Mouse (Mus musculus): ENCODE results near the gene Phip. TPM values are rescaled to one million over a fixed set of nuclear protein-coding genes. Genes with fewer than 3 reads are reported as not detected.

The Phip gene
- polyA plus RNA-seq, 1 experiment from 2014 or later: 52.4 TPM

DNA sequence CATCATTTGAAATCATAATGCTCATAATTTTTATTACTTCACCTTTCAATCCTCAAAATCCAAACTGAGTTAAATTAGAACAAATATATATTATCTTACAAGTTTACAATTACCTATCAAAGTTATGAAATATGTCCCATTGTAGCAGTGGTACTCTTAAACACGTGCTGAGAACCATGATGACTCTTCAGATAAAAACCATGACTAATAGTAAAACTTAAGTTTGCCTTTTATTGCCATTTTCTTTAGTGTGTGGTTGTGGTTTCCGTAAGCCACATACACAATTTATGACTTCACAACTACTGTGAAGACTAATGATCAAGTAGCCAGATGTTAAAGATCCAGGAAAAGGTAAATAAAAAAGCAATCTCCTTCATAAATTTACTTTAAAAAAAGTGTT lies 14.0 kb downstream of the Phip start:
- Histone ChIP-seq H3K9ac (ENCODE audit: low read length) (no peak overlapping the region), H3K27me3 (ENCODE audit: control insufficient read depth, insufficient read depth, low read length) (no peaks in the 10 kb centered on the region), H3K4me3 (ENCODE audit: control insufficient read depth in 1 of 2, insufficient read depth in 1 of 2, low read depth in 1 of 2, low read length in 2 of 2) (no peak overlapping the region), H3K4me2 (ENCODE audit: low read length) (no peak overlapping the region), H3K36me3 (ENCODE audit: control insufficient read depth, insufficient read depth, low read length) (peaks cover 45% of the 10 kb centered on the region), H3K4me1 (ENCODE audit: control insufficient read depth in 2 of 2, insufficient read depth in 2 of 2, low read length in 2 of 2) (no peaks in the 10 kb centered on the region), H3K27ac (replicated peaks in 1 of 2; ENCODE audit: control insufficient read depth in 1 of 2, insufficient read depth in 1 of 2, low read depth in 2 of 2, low read length in 2 of 2) (no peak overlapping the region), H3K9me3 (ENCODE audit: control insufficient read depth, low read length) (no peaks in the 10 kb centered on the region)
- WGBS: 87% methylated on average over 2 of the region's 2 CpGs
- no peak for ATAC-seq (ENCODE audit: insufficient number of reproducible peaks, insufficient read depth, low FRiP score, low read depth)

DNA sequence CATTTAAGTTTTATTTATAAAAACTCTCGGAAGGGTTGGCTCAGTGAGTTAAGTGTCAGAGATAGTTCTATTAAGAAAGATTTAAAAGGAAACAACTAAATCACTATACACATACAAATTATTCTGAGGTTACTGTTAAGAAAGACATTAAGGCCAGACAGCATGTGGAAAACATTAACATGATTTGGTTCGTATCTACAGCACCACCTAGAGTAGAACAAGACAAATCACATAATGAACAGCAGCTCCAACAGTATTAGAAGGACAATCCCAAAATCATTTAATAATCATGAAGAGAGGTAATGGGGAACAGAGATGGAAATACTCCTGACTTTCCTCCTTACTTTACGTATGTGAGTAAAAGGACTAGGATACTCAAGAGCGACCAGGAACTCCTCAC lies 20.0 kb downstream of the Phip start:
- ATAC-seq (ENCODE audit: insufficient number of reproducible peaks, insufficient read depth, low FRiP score, low read depth): no peak
- Histone ChIP-seq H3K4me2 (ENCODE audit: low read length) (no peak overlapping the region), H3K27ac (replicated peaks in 1 of 2; ENCODE audit: control insufficient read depth in 1 of 2, insufficient read depth in 1 of 2, low read depth in 2 of 2, low read length in 2 of 2) (no peak overlapping the region), H3K4me3 (ENCODE audit: control insufficient read depth in 1 of 2, insufficient read depth in 1 of 2, low read depth in 1 of 2, low read length in 2 of 2) (no peak overlapping the region), H3K9ac (ENCODE audit: low read length) (no peak overlapping the region), H3K9me3 (ENCODE audit: control insufficient read depth, low read length) (no peaks in the 10 kb centered on the region), H3K27me3 (ENCODE audit: control insufficient read depth, insufficient read depth, low read length) (no peaks in the 10 kb centered on the region), H3K36me3 (ENCODE audit: control insufficient read depth, insufficient read depth, low read length) (peaks cover 58% of the 10 kb centered on the region), H3K4me1 (ENCODE audit: control insufficient read depth in 2 of 2, insufficient read depth in 2 of 2, low read length in 2 of 2) (no peaks in the 10 kb centered on the region; a peak in 1 of 4 replicates)
- WGBS: 78% methylated on average over 4 of the region's 4 CpGs

DNA sequence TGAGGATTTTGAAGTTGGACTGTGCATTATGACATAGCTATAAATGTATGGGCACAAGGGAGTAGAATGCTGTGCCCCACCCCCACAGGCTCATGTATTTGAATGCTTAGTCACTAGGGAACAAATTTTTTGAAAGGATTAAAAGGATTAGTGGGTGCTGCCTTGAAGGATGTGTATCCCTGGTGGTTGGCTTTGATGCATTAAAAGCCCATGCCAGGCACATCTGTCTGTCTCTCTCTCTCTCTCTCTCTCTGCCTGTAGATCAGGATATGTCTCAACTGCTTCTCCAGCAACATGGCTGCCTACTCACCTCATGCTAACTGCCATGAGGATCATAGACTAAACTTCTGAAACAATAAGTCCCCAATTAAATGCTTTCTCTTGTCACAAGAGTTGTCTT lies 23.0 kb downstream of the Phip start:
- no peak for ATAC-seq (ENCODE audit: insufficient number of reproducible peaks, insufficient read depth, low FRiP score, low read depth)
- no peak overlapping the region for H3K4me2 ChIP-seq (ENCODE audit: low read length)

DNA sequence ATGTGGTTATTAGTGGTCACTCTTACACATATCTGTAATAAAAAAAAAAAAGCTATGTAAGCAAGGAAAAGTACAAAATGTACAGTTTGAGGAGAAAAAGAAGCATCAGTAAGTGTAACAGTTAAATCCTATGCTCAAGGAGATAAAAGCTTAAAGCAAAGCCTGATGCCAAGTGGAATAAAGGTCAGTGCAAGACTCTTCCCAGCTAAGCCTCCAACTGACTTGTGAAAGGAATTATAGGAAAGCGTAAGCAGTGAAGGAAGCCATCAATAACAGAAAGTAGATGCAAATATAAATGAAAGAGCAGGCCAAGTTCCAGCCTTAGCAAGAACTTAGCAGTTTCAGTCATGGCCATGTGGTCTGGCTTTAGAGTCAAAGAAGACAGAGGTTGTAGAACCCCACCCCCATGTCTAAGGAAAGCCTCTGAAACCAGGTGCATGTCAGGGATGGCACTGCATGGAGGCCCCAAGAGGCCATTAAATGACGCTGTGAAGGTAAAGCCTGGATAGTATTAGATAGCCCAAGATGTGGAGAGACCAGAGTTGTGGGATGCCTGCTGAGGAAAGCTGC lies 23.8 kb downstream of the Phip start:
- no peak overlapping the region for H3K27ac ChIP-seq (replicated peaks in 1 of 2; ENCODE audit: control insufficient read depth in 1 of 2, insufficient read depth in 1 of 2, low read depth in 2 of 2, low read length in 2 of 2)

More for the DNA sequence above, 23.0 kb downstream of the Phip start:
- no peaks in the 10 kb centered on the region for H3K9me3 ChIP-seq (ENCODE audit: control insufficient read depth, low read length)
- H3K4me3 ChIP-seq (ENCODE audit: control insufficient read depth in 1 of 2, insufficient read depth in 1 of 2, low read depth in 1 of 2, low read length in 2 of 2): no peak overlapping the region
- no peaks in the 10 kb centered on the region for H3K27me3 ChIP-seq (ENCODE audit: control insufficient read depth, insufficient read depth, low read length)
- H3K4me1 ChIP-seq (ENCODE audit: control insufficient read depth in 2 of 2, insufficient read depth in 2 of 2, low read length in 2 of 2): no peaks in the 10 kb centered on the region; a peak in 1 of 4 replicates
- peaks cover 47% of the 10 kb centered on the region for H3K36me3 ChIP-seq (ENCODE audit: control insufficient read depth, insufficient read depth, low read length)
- H3K9ac ChIP-seq (ENCODE audit: low read length): no peak overlapping the region
- no peak overlapping the region for H3K27ac ChIP-seq (replicated peaks in 1 of 2; ENCODE audit: control insufficient read depth in 1 of 2, insufficient read depth in 1 of 2, low read depth in 2 of 2, low read length in 2 of 2)

DNA sequence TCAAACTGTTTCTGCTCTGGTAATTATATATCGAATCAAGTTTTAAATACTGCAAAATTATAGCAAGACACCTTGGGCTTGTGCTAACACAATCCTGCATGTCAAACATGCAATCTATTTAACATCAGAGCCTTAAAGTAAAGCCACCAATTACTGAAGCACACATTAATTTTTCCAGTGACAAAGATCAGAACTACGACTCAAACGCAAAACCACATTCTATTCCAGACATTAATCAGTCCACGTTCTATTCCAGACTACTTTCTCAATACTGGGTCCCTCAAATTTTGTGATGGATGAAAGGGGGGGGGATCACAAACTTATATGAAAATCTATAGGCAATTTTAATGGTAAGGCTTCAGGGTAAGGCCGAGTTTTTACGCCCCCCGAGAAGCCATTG lies 68.1 kb downstream of the Phip start:
- H3K9me3 ChIP-seq (ENCODE audit: control insufficient read depth, low read length): no peaks in the 10 kb centered on the region
- WGBS: 93% methylated on average over 7 of the region's 7 CpGs
- no peak overlapping the region for H3K4me2 ChIP-seq (ENCODE audit: low read length)
- no peaks in the 10 kb centered on the region for H3K27me3 ChIP-seq (ENCODE audit: control insufficient read depth, insufficient read depth, low read length)
- H3K4me3 ChIP-seq (ENCODE audit: control insufficient read depth in 1 of 2, insufficient read depth in 1 of 2, low read depth in 1 of 2, low read length in 2 of 2): no peak overlapping the region
- ATAC-seq (ENCODE audit: insufficient number of reproducible peaks, insufficient read depth, low FRiP score, low read depth): no peak
- H3K9ac ChIP-seq (ENCODE audit: low read length): no peak overlapping the region
- no peaks in the 10 kb centered on the region for H3K4me1 ChIP-seq (ENCODE audit: control insufficient read depth in 2 of 2, insufficient read depth in 2 of 2, low read length in 2 of 2)
- no peak overlapping the region for H3K27ac ChIP-seq (replicated peaks in 1 of 2; ENCODE audit: control insufficient read depth in 1 of 2, insufficient read depth in 1 of 2, low read depth in 2 of 2, low read length in 2 of 2)
- H3K36me3 ChIP-seq (ENCODE audit: control insufficient read depth, insufficient read depth, low read length): peaks cover 71% of the 10 kb centered on the region

More for the DNA sequence above, 23.8 kb downstream of the Phip start:
- H3K4me3 ChIP-seq (ENCODE audit: control insufficient read depth in 1 of 2, insufficient read depth in 1 of 2, low read depth in 1 of 2, low read length in 2 of 2): no peak overlapping the region
- H3K4me2 ChIP-seq (ENCODE audit: low read length): no peak overlapping the region
- peaks cover 39% of the 10 kb centered on the region for H3K36me3 ChIP-seq (ENCODE audit: control insufficient read depth, insufficient read depth, low read length)
- no peaks in the 10 kb centered on the region; a peak in 1 of 4 replicates for H3K4me1 ChIP-seq (ENCODE audit: control insufficient read depth in 2 of 2, insufficient read depth in 2 of 2, low read length in 2 of 2)
- no peak for ATAC-seq (ENCODE audit: insufficient number of reproducible peaks, insufficient read depth, low FRiP score, low read depth)
- H3K9me3 ChIP-seq (ENCODE audit: control insufficient read depth, low read length): no peaks in the 10 kb centered on the region
- H3K27me3 ChIP-seq (ENCODE audit: control insufficient read depth, insufficient read depth, low read length): no peaks in the 10 kb centered on the region
- 91% methylated on average over 2 of the region's 2 CpGs for WGBS
- H3K9ac ChIP-seq (ENCODE audit: low read length): no peak overlapping the region

DNA sequence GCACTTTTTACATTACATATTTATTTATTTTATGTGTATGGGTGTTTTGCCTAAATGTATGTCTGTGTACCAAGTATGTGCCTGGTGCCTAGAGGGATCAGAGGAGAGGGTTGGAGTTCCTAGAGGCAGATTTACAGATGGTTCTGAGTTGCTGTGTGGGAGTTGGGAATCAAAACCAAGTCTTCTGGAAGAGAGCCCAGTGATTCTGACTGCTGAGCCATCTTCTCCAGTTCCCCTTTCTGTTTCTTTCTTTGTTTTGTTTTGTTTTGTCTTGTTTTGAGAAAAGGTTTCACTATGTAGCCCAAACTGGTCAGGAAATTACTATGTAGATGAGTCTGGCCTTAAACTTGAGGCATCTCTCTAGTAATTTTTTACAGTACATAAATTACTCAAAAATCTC lies 86.7 kb downstream of the Phip start:
- Histone ChIP-seq H3K4me3 (ENCODE audit: control insufficient read depth in 1 of 2, insufficient read depth in 1 of 2, low read depth in 1 of 2, low read length in 2 of 2) (no peak overlapping the region), H3K27ac (replicated peaks in 1 of 2; ENCODE audit: control insufficient read depth in 1 of 2, insufficient read depth in 1 of 2, low read depth in 2 of 2, low read length in 2 of 2) (no peak overlapping the region), H3K27me3 (ENCODE audit: control insufficient read depth, insufficient read depth, low read length) (no peaks in the 10 kb centered on the region), H3K9ac (ENCODE audit: low read length) (no peak overlapping the region), H3K36me3 (ENCODE audit: control insufficient read depth, insufficient read depth, low read length) (peaks cover 69% of the 10 kb centered on the region), H3K4me1 (ENCODE audit: control insufficient read depth in 2 of 2, insufficient read depth in 2 of 2, low read length in 2 of 2) (no peaks in the 10 kb centered on the region), H3K9me3 (ENCODE audit: control insufficient read depth, low read length) (0 out of 2 replicates have a peak, but pooled peaks cover 3% of the 10 kb centered on the region), H3K4me2 (ENCODE audit: low read length) (no peak overlapping the region)
- no peak for ATAC-seq (ENCODE audit: insufficient number of reproducible peaks, insufficient read depth, low FRiP score, low read depth)

DNA sequence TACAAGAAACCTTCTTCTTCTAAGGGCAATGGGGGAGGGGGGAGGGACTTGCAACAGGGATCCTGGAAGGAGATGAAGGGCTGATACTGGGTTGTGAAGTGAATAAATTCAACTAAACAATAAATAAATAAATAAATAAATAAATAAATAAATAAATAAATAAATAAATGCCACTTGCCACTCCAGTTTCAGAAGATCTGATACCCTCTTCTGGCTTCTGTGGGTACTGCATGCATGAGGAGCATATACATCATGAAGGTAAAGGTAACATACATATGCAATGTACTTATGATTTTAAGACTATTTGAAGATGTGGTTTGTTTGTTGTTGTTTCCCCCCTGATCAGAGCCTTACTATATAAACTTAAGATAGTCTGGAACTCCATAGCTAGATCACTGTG lies 91.1 kb downstream of the Phip start:
- no peak overlapping the region for H3K9ac ChIP-seq (ENCODE audit: low read length)
- no peak overlapping the region for H3K4me2 ChIP-seq (ENCODE audit: low read length)
- H3K4me3 ChIP-seq (ENCODE audit: control insufficient read depth in 1 of 2, insufficient read depth in 1 of 2, low read depth in 1 of 2, low read length in 2 of 2): no peak overlapping the region
- H3K27me3 ChIP-seq (ENCODE audit: control insufficient read depth, insufficient read depth, low read length): no peaks in the 10 kb centered on the region
- ATAC-seq (ENCODE audit: insufficient number of reproducible peaks, insufficient read depth, low FRiP score, low read depth): no peak
- no peaks in the 10 kb centered on the region for H3K4me1 ChIP-seq (ENCODE audit: control insufficient read depth in 2 of 2, insufficient read depth in 2 of 2, low read length in 2 of 2)
- 0 out of 2 replicates have a peak, but pooled peaks cover 3% of the 10 kb centered on the region for H3K9me3 ChIP-seq (ENCODE audit: control insufficient read depth, low read length)
- H3K36me3 ChIP-seq (ENCODE audit: control insufficient read depth, insufficient read depth, low read length): peaks cover 77% of the 10 kb centered on the region
- no peak overlapping the region for H3K27ac ChIP-seq (replicated peaks in 1 of 2; ENCODE audit: control insufficient read depth in 1 of 2, insufficient read depth in 1 of 2, low read depth in 2 of 2, low read length in 2 of 2)

DNA sequence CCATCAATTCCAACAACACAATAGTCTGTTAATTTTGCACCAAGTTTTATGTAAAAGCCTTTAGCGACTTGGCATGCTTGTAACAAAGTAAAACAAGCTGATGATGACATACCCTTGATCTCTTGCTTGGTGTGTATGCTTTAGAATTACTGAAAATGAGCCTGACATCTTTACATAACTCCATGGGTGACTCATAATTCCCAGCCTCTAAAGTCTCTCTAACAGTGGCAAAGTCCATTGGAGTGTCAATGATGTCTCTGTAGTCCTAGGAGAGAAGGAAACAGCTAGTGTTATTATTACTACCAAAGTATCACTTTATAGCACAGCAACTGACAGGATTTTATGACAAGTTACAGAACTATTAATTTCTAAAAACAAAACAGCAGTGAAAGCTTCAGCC lies 98.2 kb downstream of the Phip start:
- no peak overlapping the region for H3K9ac ChIP-seq (ENCODE audit: low read length)
- H3K4me3 ChIP-seq (ENCODE audit: control insufficient read depth in 1 of 2, insufficient read depth in 1 of 2, low read depth in 1 of 2, low read length in 2 of 2): no peak overlapping the region
- WGBS: 88% methylated on average over 1 of the region's 1 CpGs
- H3K27ac ChIP-seq (replicated peaks in 1 of 2; ENCODE audit: control insufficient read depth in 1 of 2, insufficient read depth in 1 of 2, low read depth in 2 of 2, low read length in 2 of 2): no peak overlapping the region
- no peak for ATAC-seq (ENCODE audit: insufficient number of reproducible peaks, insufficient read depth, low FRiP score, low read depth)
- H3K4me1 ChIP-seq (ENCODE audit: control insufficient read depth in 2 of 2, insufficient read depth in 2 of 2, low read length in 2 of 2): no peaks in the 10 kb centered on the region
- peaks cover 85% of the 10 kb centered on the region for H3K36me3 ChIP-seq (ENCODE audit: control insufficient read depth, insufficient read depth, low read length)
- no peak overlapping the region for H3K4me2 ChIP-seq (ENCODE audit: low read length)
- H3K9me3 ChIP-seq (ENCODE audit: control insufficient read depth, low read length): no peaks in the 10 kb centered on the region
- no peaks in the 10 kb centered on the region for H3K27me3 ChIP-seq (ENCODE audit: control insufficient read depth, insufficient read depth, low read length)
